Comparison of ENCODE assay signal across 12 mouse cellular contexts in the genomic region with DNA sequence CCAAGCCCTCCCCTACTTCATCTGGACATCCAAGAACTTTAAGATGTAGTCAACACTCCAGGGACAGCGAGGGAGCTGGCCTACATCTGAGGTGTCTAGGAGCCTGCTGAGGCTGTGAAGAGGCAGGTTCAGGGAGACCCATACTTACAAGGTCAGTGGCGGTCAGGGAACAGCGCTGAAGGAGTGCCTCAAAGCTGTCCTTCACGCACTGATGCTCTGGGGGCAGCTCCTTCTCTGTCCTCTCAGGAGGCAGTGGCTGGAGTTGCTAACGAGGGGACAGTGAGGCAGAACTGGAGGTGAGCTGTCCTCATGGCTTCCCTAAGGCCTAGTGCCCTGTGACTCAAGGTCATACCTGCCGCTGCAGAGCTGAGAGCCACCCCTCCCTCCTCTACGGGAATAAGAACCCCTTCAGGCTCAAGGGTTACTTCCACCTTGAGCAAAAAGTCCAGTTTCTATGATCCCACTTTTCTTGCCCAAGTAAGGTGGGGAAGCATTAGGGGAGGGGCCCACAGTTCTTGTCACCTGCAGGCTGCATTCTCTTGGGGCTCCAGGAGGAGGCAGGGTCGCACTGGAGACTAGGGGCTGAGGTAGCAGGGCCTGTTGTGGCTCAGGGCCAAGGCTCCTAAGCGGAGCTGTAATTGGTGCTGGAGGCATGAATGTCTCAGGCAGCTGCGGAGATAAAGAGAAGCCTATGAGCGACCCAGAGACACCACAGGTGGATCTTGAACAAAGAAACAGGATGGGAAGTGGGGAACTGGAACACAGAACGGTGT. TPM values are rescaled to one million over a fixed set of nuclear protein-coding genes. Genes with fewer than 3 reads are reported as not detected.
A peak's percentile ranks its signal among the peaks of the same experiment; 100 is the strongest.
DNase-seq lines count a peak whose midpoint lies in the region; ATAC-seq and TF ChIP-seq lines count a peak whose summit lies in the region.
"Had no signal": no experiment of that assay in that cellular context is flagged by ENCODE, and none has a peak within 500 bp of the region (broad histone marks: within the 10 kb centered on the region; RNA-seq: fewer than 3 reads in every experiment).

No protein-coding gene starts in this region.

- no peak for DNase-seq in forebrain, embryonic 10.5 days (ENCODE audit: extremely low spot score, low spot score)
- DNase-seq in layer of hippocampus, adult 2 months (ENCODE audit: low spot score in 2 of 2) = no peak
- no peak for DNase-seq in layer of hippocampus, adult 9-11 months
- DNase-seq in MEL (ENCODE audit: low read depth, low spot score) = no peak
- DNase-seq in retina, postnatal 1 day = peak; percentile 61
- no peak for DNase-seq in B cell, adult 2 months
- no peak for DNase-seq in spleen, postnatal 14 days (ENCODE audit: low spot score in 2 of 2)

- WGBS in forebrain, embryonic 10.5 days = 44% methylated on average over 12 of the region's 12 CpGs
- WGBS in forebrain, embryonic 13.5 days = 36% methylated on average over 12 of the region's 12 CpGs

- no peak for ATAC-seq in forebrain, embryonic 13.5 days

- H3K36me3 ChIP-seq in forebrain, embryonic 10.5 days (replicated peaks) = no peaks in the 10 kb centered on the region
- no peaks in the 10 kb centered on the region for H3K36me3 ChIP-seq in forebrain, embryonic 13.5 days (ENCODE audit: poor library complexity, severe bottlenecking)
- no peaks in the 10 kb centered on the region for H3K36me3 ChIP-seq in MEL (ENCODE audit: control insufficient read depth in 1 of 2, insufficient read depth in 2 of 2, low read length in 2 of 2)
- H3K36me3 ChIP-seq: heart, embryonic 13.5 days had no signal

- H3K27me3 ChIP-seq in forebrain, embryonic 10.5 days (ENCODE audit: poor library complexity, severe bottlenecking) = peaks cover 99% of the 10 kb centered on the region
- H3K27me3 ChIP-seq in forebrain, embryonic 13.5 days = peaks cover 94% of the 10 kb centered on the region
- H3K27me3 ChIP-seq in MEL (ENCODE audit: control insufficient read depth in 1 of 2, insufficient read depth in 2 of 2, low read length in 2 of 2) = no peaks in the 10 kb centered on the region; a peak in 1 of 4 replicates

- H3K9ac ChIP-seq in forebrain, embryonic 13.5 days = no peak overlapping the region
- H3K9ac ChIP-seq in MEL (ENCODE audit: control insufficient read depth, low read depth, low read length, poor library complexity, severe bottlenecking) = no peak overlapping the region
- H3K9ac ChIP-seq: heart, embryonic 13.5 days had no signal

- H3K4me2 ChIP-seq in forebrain, embryonic 13.5 days = no peak overlapping the region
- H3K4me2 ChIP-seq: heart, embryonic 13.5 days had no signal

- no peak for TF ChIP-seq EP300 in MEL (IDR thresholded peaks at IDR 0.05; ENCODE audit: low read depth in 1 of 2, low read length in 2 of 2)

- TF ChIP-seq CTCF in layer of hippocampus, adult 2 months (conservative IDR thresholded peaks at IDR 0.05) = peak; percentile 18
- TF ChIP-seq CTCF in MEL (IDR thresholded peaks at IDR 0.05 in 2 of 3, conservative IDR thresholded peaks at IDR 0.05 in 1 of 3; ENCODE audit: control insufficient read depth in 1 of 3, insufficient read depth in 1 of 3, low read depth in 2 of 3, low read length in 3 of 3, poor library complexity in 1 of 3, severe bottlenecking in 1 of 3) = peak in 2 of 3 experiments; percentile 1 to 17; a peak in 1 of 6 replicates

- no peaks in the 10 kb centered on the region for H3K9me3 ChIP-seq in forebrain, embryonic 10.5 days
- H3K9me3 ChIP-seq in forebrain, embryonic 13.5 days (replicated peaks) = no peaks in the 10 kb centered on the region
- H3K9me3 ChIP-seq in MEL (replicated peaks; ENCODE audit: insufficient read depth, low read length) = no peaks in the 10 kb centered on the region
- H3K9me3 ChIP-seq: heart, embryonic 13.5 days had no signal

- H3K27ac ChIP-seq in forebrain, embryonic 10.5 days = peak overlapping the region; percentile 73
- no peak overlapping the region for H3K27ac ChIP-seq in forebrain, embryonic 13.5 days
- H3K27ac ChIP-seq in layer of hippocampus, adult 2 months = no peak overlapping the region
- H3K27ac ChIP-seq in MEL (ENCODE audit: control insufficient read depth, low read depth, low read length) = no peak overlapping the region
- H3K27ac ChIP-seq: heart, embryonic 13.5 days had no signal

- H3K4me3 ChIP-seq in forebrain, embryonic 10.5 days = no peak overlapping the region
- H3K4me3 ChIP-seq in forebrain, embryonic 13.5 days = no peak overlapping the region
- H3K4me3 ChIP-seq in layer of hippocampus, adult 2 months = no peak overlapping the region
- no peak overlapping the region for H3K4me3 ChIP-seq in MEL (ENCODE audit: control insufficient read depth in 1 of 2, insufficient read depth in 1 of 2, low read depth in 2 of 2, low read length in 2 of 2)
- H3K4me3 ChIP-seq: heart, embryonic 13.5 days had no signal

- peaks cover 68% of the 10 kb centered on the region for H3K4me1 ChIP-seq in forebrain, embryonic 10.5 days
- H3K4me1 ChIP-seq in forebrain, embryonic 13.5 days = peaks cover 37% of the 10 kb centered on the region
- H3K4me1 ChIP-seq in MEL (ENCODE audit: control insufficient read depth in 1 of 2, insufficient read depth in 2 of 2, low read length in 2 of 2) = no peaks in the 10 kb centered on the region

- TF ChIP-seq RAD21 in MEL (IDR thresholded peaks at IDR 0.05; ENCODE audit: low read depth, low read length) = peak; percentile 1; the same call in 1 of the 2 replicates

- H3K79me2 ChIP-seq in MEL (ENCODE audit: control insufficient read depth, insufficient read depth, low read length, poor library complexity) = no peaks in the 10 kb centered on the region

- no peak for TF ChIP-seq POLR2A in MEL (IDR thresholded peaks at IDR 0.05; ENCODE audit: control insufficient read depth in 1 of 2, insufficient read depth in 1 of 2, low read depth in 1 of 2, low read length in 2 of 2, poor library complexity in 1 of 2)

TF ChIP-seq in MEL, 35 proteins besides CTCF, POLR2A, EP300 and RAD21:
- TF ChIP-seq POLR2AphosphoS5 (IDR thresholded peaks at IDR 0.05; ENCODE audit: borderline replicate concordance, low read depth, low read length) (no peak), NELFE (IDR thresholded peaks at IDR 0.05; ENCODE audit: low read depth, low read length) (no peak), MAZ (IDR thresholded peaks at IDR 0.05; ENCODE audit: low read depth, low read length) (no peak), POLR2AphosphoS2 (IDR thresholded peaks at IDR 0.05; ENCODE audit: low read length) (no peak), ETS1 (IDR thresholded peaks at IDR 0.05; ENCODE audit: low read depth, low read length) (no peak), ZNF384 (IDR thresholded peaks at IDR 0.05; ENCODE audit: low read depth, low read length) (no peak), TCF12 (IDR thresholded peaks at IDR 0.05; ENCODE audit: low read depth, low read length) (no peak), GATA1 (IDR thresholded peaks at IDR 0.05; ENCODE audit: low read depth, low read length) (no peak)

RNA-seq across cellular contexts. Expression of a gene that starts 24.9 kb away (rescaled TPM):
- polyA plus RNA-seq in forebrain, embryonic 10.5 days (2016; fragmentation: Nextera tagmentation; extraction: Ambion mirVana) = 51.3 and 61.0 TPM in 2 replicates
- 8.1 and 16.7 TPM in 2 replicates for polyA plus RNA-seq in forebrain, embryonic 13.5 days (2015; fragmentation: Nextera tagmentation; extraction: Ambion mirVana)
- total RNA-seq in layer of hippocampus, adult 2 months (2021) = under 1 TPM in 1 of 2 experiments, not detected in 1; 0.17 TPM
- not detected in 2 replicates for total RNA-seq in MEL (2012; rRNA removed)
- not detected for polyA plus RNA-seq in MEL (2012; ENCODE audit: insufficient read depth in 1 of 2, insufficient read length in 2 of 2, low read depth in 1 of 2, low replicate concordance in 2 of 2, missing spikeins in 1 of 2)
- polyA plus RNA-seq: heart, embryonic 13.5 days; intestine, embryonic 14.5 days; limb, embryonic 11.5 days had no signal

RNA-seq across cellular contexts. Expression of a gene that starts 27.5 kb away (rescaled TPM):
- 0.88 and 1.7 TPM in 2 replicates for polyA plus RNA-seq in forebrain, embryonic 10.5 days (2016; fragmentation: Nextera tagmentation; extraction: Ambion mirVana)
- polyA plus RNA-seq in forebrain, embryonic 13.5 days (2015; fragmentation: Nextera tagmentation; extraction: Ambion mirVana) = 0.15 and 0.40 TPM in 2 replicates
- under 1 TPM; 0.12 to 0.67 TPM for total RNA-seq in layer of hippocampus, adult 2 months (2021)
- 0.12 and 0.29 TPM in 2 replicates for total RNA-seq in MEL (2012; rRNA removed)
- polyA plus RNA-seq in MEL (2012; ENCODE audit: insufficient read depth in 1 of 2, insufficient read length in 2 of 2, low read depth in 1 of 2, low replicate concordance in 2 of 2, missing spikeins in 1 of 2) = 1 to 10 TPM in 1 of 2 experiments, not detected in 1; 1.2 TPM

RNA-seq across cellular contexts. Expression of a gene that starts 34.4 kb away (rescaled TPM):
- not detected in 2 replicates for polyA plus RNA-seq in forebrain, embryonic 10.5 days (2016; fragmentation: Nextera tagmentation; extraction: Ambion mirVana)
- polyA plus RNA-seq in forebrain, embryonic 13.5 days (2015; fragmentation: Nextera tagmentation; extraction: Ambion mirVana) = not detected in 2 replicates
- total RNA-seq in layer of hippocampus, adult 2 months (2021) = not detected
- total RNA-seq in MEL (2012; rRNA removed) = not detected in 2 replicates
- not detected for polyA plus RNA-seq in MEL (2012; ENCODE audit: insufficient read depth in 1 of 2, insufficient read length in 2 of 2, low read depth in 1 of 2, low replicate concordance in 2 of 2, missing spikeins in 1 of 2)
- polyA plus RNA-seq: cortical plate, adult 2 months; heart, embryonic 13.5 days; intestine, embryonic 14.5 days; limb, embryonic 11.5 days had no signal

RNA-seq across cellular contexts. Expression of a gene that starts 37.1 kb away (rescaled TPM):
- polyA plus RNA-seq in forebrain, embryonic 10.5 days (2016; fragmentation: Nextera tagmentation; extraction: Ambion mirVana) = 595 and 612 TPM in 2 replicates
- 441 and 467 TPM in 2 replicates for polyA plus RNA-seq in forebrain, embryonic 13.5 days (2015; fragmentation: Nextera tagmentation; extraction: Ambion mirVana)
- total RNA-seq in layer of hippocampus, adult 2 months (2021) = 100 to 1,000 TPM; 349 to 378 TPM
- total RNA-seq in MEL (2012; rRNA removed) = 685 and 725 TPM in 2 replicates
- 1,000 to 10,000 TPM in 1 of 2 experiments, 100 to 1,000 TPM in 1; 592 to 1,203 TPM for polyA plus RNA-seq in MEL (2012; ENCODE audit: insufficient read depth in 1 of 2, insufficient read length in 2 of 2, low read depth in 1 of 2, low replicate concordance in 2 of 2, missing spikeins in 1 of 2)

RNA-seq across cellular contexts. Expression of a gene that starts 44.5 kb away (rescaled TPM):
- 48.6 and 51.6 TPM in 2 replicates for polyA plus RNA-seq in forebrain, embryonic 10.5 days (2016; fragmentation: Nextera tagmentation; extraction: Ambion mirVana)
- polyA plus RNA-seq in forebrain, embryonic 13.5 days (2015; fragmentation: Nextera tagmentation; extraction: Ambion mirVana) = 32.5 and 37.2 TPM in 2 replicates
- total RNA-seq in layer of hippocampus, adult 2 months (2021) = 10 to 100 TPM; 32.7 to 33.6 TPM
- 16.3 and 16.9 TPM in 2 replicates for total RNA-seq in MEL (2012; rRNA removed)
- 10 to 100 TPM; 36.1 to 54.5 TPM for polyA plus RNA-seq in MEL (2012; ENCODE audit: insufficient read depth in 1 of 2, insufficient read length in 2 of 2, low read depth in 1 of 2, low replicate concordance in 2 of 2, missing spikeins in 1 of 2)
